Mouse (Mus musculus) bone marrow macrophage, adult 2 months (primary cell): ENCODE data around the gene Fam78b.

Source experiments
- CTCF ChIP-seq: IDR thresholded peaks from 2 replicates; pipeline ENCODE4 v1.5.1; 2012; ENCODE audit warnings: low read depth, mild to moderate bottlenecking, low read length, moderate library complexity
- POLR2A ChIP-seq: IDR thresholded peaks from 2 replicates; pipeline ENCODE4 v1.6.1; 2012; ENCODE audit warnings: mild to moderate bottlenecking, low read depth, low read length, borderline replicate concordance

DNA sequence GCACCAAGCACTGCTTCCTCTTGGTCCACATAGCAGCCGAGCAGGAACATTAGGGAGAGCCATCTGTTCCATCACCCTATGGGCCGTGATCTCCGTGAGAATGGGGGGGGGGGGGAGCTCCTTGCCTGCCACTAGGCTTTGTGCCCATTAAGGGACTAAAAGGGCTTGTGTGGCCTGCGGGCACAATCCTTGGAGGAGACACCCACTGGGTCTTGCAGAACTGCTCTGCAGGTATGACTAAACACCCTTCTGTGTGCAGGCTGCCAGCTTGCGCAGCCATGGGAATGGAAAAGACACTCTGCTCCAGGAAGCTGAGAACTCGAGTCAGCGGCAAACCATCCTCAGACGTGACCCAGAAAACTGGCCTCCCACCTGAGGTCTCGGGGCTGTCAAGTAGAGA is 68.5 kb downstream of the Fam78b start:
- TF ChIP-seq CTCF = no peak
- TF ChIP-seq POLR2A = no peak
